Mouse (Mus musculus): Measurements from ENCODE around the gene Lmntd1.

Gene Lmntd1

DNA sequence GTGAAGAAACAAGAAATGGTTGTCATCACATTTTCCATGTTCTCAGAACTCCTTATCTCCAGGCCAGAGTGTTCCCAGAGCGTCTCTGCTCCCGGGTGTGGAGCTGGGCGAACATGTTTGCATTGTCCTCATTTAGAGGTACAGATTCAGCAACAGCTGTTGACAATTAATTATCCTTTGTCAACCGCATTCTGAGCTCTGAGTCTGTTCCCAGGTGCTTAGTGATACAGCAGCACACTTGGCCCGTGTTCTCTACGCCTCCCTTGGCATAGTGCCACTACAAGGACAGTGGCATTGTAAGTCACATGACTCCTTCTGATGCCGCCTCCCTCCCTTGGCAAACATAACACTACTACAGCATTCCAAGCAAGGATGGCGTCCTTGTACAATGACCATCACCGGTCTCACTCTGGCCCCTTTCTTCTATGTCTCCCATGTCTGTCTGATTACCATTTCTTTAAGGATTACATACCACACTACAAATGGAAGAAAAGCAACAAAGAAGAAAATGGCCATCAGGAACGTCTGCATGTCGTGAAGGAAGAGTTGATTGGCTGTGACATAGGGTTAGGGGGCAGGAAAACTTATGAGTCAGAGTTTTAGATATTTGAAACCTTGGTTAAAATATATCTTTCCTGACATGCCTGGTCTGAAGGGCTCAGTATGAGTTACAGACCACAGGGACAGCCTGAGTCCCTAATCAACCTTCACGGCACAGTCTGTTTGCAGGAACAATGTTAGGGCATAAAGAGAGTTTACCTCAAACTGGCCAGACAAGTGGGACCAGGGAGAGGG is 231.3 kb downstream of the Lmntd1 start:
- DNase-seq (ENCODE audit: low read depth, low spot score): no peak
- Histone ChIP-seq H3K27me3 (ENCODE audit: control insufficient read depth, insufficient read depth, low read length, poor library complexity, severe bottlenecking) (no peaks in the 10 kb centered on the region), H3K36me3 (ENCODE audit: control insufficient read depth, insufficient read depth, low read length, poor library complexity, severe bottlenecking) (no peaks in the 10 kb centered on the region)

DNA sequence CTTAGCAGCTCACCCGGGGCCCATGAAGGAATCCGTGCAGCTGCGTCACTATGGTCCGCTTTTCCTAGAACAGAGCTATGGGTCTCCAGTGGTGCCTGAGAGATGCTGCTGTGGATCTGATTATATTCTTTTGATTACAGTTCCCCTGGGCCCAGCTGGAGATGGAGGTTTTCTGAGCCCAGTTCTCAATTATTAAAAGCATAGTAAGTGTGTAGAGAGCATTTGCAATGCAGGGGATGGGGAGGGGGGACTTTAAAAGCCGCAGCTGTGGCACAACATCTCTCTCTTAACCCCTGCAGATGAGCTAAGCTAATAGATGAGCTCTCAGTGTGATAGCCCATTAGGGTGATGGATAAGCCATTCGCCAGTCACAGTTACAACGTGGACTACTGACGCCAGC is 233.2 kb downstream of the Lmntd1 start:
- DNase-seq (ENCODE audit: low read depth, low spot score): no peak
- no peaks in the 10 kb centered on the region for H3K36me3 ChIP-seq (ENCODE audit: control insufficient read depth, insufficient read depth, low read length, poor library complexity, severe bottlenecking)
- H3K27me3 ChIP-seq (ENCODE audit: control insufficient read depth, insufficient read depth, low read length, poor library complexity, severe bottlenecking): no peaks in the 10 kb centered on the region

DNA sequence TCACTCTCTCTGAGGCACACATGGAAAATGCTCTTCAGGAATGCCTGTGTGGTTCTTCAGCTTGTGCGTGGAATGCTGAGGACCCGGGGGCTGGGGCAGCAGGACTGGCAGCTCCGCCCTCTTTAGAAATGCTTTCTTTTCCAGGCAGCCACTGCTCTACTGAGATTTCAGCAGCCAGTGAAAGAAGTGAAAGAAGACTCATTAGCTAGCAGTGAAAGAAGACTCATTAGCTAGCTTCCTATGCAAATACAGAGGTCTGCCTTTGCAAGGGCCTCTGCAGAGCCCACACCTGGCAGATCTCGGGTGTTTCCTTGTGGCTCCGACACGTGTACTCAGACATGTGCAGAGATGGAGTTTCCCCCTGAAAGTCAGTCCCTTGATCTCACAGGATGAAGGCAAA is 234.9 kb downstream of the Lmntd1 start:
- H3K36me3 ChIP-seq (ENCODE audit: control insufficient read depth, insufficient read depth, low read length, poor library complexity, severe bottlenecking): no peaks in the 10 kb centered on the region
- peak; percentile 75 for DNase-seq (ENCODE audit: low read depth, low spot score)
- no peaks in the 10 kb centered on the region for H3K27me3 ChIP-seq (ENCODE audit: control insufficient read depth, insufficient read depth, low read length, poor library complexity, severe bottlenecking)

DNA sequence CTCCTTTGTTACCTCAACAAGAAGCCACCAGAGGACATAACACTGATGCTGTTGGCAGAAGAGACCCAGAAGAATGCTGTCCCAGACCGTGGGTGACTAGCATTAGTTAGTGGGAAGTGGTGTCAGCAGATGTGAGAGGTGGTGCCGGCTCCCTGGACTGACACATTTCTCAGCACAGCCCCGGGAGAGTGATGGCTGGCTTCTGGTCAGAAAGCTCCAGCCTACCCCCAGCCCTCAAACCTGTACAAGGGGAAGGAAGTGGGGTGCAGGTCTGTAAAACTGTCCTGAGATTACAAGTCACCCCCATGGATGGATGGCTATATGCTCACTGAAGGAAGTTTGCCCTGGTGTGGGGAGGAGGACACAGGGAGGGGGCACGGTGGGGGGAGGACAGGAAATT is 235.4 kb downstream of the Lmntd1 start:
- Histone ChIP-seq H3K36me3 (ENCODE audit: control insufficient read depth, insufficient read depth, low read length, poor library complexity, severe bottlenecking) (no peaks in the 10 kb centered on the region), H3K27me3 (ENCODE audit: control insufficient read depth, insufficient read depth, low read length, poor library complexity, severe bottlenecking) (no peaks in the 10 kb centered on the region)
- peak; percentile 49 for DNase-seq (ENCODE audit: low read depth, low spot score)

DNA sequence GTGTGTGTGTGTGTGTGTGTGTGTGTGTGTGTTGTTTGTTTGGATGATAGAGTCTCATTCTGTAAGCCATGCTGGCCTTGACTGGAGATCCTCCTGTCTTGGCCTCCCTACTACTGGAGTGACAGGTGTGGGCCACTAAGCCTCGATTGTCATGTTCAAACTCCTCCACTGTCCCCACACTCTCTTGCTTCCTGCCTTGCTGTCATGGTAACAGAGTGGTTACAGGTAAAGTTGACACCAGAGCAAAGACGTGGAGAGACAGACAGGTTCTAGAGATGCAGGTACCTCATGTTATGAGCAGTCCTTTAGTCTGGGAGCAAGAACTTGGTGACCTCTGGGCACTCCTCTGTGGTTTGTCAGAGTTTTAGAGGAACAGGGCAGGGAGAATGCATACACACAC is 239.7 kb downstream of the Lmntd1 start:
- Histone ChIP-seq H3K27me3 (ENCODE audit: control insufficient read depth, insufficient read depth, low read length, poor library complexity, severe bottlenecking) (no peaks in the 10 kb centered on the region), H3K36me3 (ENCODE audit: control insufficient read depth, insufficient read depth, low read length, poor library complexity, severe bottlenecking) (no peaks in the 10 kb centered on the region)
- no peak for DNase-seq (ENCODE audit: low read depth, low spot score)

DNA sequence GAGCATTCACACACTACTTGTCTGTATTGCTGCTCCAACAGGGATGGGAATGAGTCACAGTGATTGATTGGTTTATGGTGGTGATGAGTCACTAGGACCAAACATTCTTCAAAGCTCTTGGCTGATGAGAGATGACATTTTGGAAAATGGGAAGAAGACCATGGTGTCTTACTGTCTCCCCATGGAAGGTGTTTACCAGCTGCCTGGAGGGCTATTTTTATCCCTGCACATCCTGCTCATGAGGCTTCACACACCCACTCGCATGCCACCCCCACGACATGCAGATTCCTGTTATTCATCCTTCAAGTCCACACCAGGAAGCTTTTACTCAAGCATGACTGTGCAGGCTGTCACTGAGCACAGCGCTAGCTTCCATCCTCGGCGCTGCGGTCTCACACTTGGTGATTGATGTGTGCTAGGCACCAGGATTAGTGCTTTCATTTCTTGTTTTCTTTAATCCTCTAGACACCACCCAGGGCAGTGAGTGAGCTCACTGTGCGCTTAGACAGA is 240.4 kb downstream of the Lmntd1 start:
- Histone ChIP-seq H3K36me3 (ENCODE audit: control insufficient read depth, insufficient read depth, low read length, poor library complexity, severe bottlenecking) (no peaks in the 10 kb centered on the region), H3K27me3 (ENCODE audit: control insufficient read depth, insufficient read depth, low read length, poor library complexity, severe bottlenecking) (no peaks in the 10 kb centered on the region)
- peak; percentile 37 for DNase-seq (ENCODE audit: low read depth, low spot score)

DNA sequence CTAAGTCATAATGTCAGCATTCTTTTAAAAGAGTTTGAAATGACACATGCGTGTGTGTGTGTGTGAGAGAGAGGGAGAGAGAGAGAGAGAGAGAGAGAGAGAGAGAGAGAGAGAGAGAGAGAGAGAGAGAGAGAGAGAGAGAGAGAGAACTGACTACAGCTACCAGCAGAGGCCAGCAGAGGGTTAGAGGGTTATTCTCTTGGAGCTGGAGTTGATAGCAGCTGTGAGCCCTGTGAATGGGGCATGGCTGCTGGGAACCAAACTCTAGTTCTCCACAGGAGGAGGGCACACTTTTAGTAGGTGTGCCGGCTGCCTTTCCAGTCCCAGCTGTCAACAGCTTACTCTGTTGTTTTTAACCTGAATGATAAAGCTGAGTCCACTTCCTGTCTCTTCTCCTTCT is 242.1 kb downstream of the Lmntd1 start:
- Histone ChIP-seq H3K27me3 (ENCODE audit: control insufficient read depth, insufficient read depth, low read length, poor library complexity, severe bottlenecking) (no peaks in the 10 kb centered on the region), H3K36me3 (ENCODE audit: control insufficient read depth, insufficient read depth, low read length, poor library complexity, severe bottlenecking) (no peaks in the 10 kb centered on the region)
- peak; percentile 26 for DNase-seq (ENCODE audit: low read depth, low spot score)

DNA sequence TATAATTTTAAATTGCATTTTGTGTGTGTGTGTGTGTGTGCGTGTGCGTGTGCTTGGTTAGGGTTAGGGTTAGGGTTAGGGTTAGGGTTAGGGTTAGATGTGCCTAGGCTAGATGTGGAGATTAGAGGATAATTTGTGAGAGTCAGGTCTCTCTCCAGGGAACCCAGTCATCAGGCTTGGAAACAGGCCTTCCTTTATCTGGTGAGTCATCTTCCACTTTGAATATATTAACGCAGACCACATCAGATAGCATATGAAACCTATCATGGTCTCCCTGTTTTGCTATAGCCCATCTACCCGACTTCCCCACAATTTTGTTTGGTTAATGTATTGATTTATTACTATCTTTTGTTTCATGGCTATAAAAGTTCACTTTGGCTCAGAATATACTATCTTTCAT is 242.5 kb downstream of the Lmntd1 start:
- Histone ChIP-seq H3K27me3 (ENCODE audit: control insufficient read depth, insufficient read depth, low read length, poor library complexity, severe bottlenecking) (no peaks in the 10 kb centered on the region), H3K36me3 (ENCODE audit: control insufficient read depth, insufficient read depth, low read length, poor library complexity, severe bottlenecking) (no peaks in the 10 kb centered on the region)
- no peak for DNase-seq (ENCODE audit: low read depth, low spot score)

DNA sequence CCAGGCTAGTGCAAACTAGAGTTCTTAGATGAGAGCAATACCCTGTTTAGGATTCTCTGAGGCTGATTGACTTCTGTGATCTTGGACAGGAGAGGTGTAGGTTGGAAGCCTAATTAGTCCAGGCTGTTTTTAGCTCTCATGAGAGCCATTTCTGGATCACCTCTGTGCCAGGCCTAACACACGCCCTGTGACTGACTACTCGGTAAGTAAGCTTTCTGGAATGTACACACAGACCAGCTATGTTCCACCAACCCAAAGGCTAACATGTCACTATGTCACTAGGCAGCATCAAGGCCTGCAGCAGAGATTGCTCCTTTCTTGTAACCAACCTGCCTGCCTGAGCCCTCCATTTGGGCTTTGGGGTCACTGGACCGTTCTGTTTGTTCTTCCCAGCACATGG is 243.8 kb downstream of the Lmntd1 start:
- no peak for DNase-seq (ENCODE audit: low read depth, low spot score)
- Histone ChIP-seq H3K27me3 (ENCODE audit: control insufficient read depth, insufficient read depth, low read length, poor library complexity, severe bottlenecking) (no peaks in the 10 kb centered on the region), H3K36me3 (ENCODE audit: control insufficient read depth, insufficient read depth, low read length, poor library complexity, severe bottlenecking) (no peaks in the 10 kb centered on the region)

DNA sequence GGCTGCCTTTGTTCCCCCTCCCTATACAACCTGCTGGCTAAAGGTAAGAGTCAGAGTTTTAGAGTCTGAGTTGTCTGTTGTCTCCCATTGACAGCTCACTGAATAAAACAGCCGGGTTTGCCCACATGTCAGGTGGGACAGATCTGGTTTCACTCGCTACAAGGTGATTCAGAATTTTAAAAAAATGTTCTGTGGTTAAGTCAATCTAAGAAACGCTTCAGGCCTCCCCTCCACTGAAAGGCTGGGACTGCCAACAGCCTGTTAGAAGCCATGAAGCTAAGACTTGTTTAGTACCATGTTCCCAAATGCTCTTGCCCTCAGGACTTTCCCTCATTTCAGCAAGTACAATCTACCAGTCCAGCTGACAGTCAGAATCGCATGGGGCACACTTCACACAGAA is 244.8 kb downstream of the Lmntd1 start:
- H3K36me3 ChIP-seq (ENCODE audit: control insufficient read depth, insufficient read depth, low read length, poor library complexity, severe bottlenecking): no peaks in the 10 kb centered on the region
- DNase-seq (ENCODE audit: low read depth, low spot score): no peak

DNA sequence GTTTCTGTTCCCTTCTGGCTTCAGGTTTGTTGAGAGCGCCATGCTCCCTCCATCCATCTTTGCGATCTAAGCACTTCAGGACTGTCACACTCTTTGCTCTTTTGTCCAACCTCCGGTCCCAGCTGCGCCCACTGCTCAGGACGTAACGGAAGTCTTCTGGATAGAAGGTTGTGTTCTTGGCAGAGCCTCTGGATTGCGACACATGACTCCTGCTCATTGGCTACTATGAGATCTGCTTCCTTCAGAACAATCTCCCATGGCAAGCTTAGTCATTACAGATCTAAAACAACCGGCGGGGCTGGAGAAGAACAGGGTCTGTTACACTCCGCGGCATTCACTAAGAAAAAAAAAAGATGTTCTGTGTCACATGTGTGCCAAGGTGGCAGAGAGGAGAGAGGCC is 247.6 kb downstream of the Lmntd1 start:
- Histone ChIP-seq H3K27me3 (ENCODE audit: control insufficient read depth, insufficient read depth, low read length, poor library complexity, severe bottlenecking) (no peaks in the 10 kb centered on the region), H3K36me3 (ENCODE audit: control insufficient read depth, insufficient read depth, low read length, poor library complexity, severe bottlenecking) (no peaks in the 10 kb centered on the region)
- no peak for DNase-seq (ENCODE audit: low read depth, low spot score)

More for the DNA sequence above, 244.8 kb downstream of the Lmntd1 start:
- H3K27me3 ChIP-seq (ENCODE audit: control insufficient read depth, insufficient read depth, low read length, poor library complexity, severe bottlenecking): no peaks in the 10 kb centered on the region

DNA sequence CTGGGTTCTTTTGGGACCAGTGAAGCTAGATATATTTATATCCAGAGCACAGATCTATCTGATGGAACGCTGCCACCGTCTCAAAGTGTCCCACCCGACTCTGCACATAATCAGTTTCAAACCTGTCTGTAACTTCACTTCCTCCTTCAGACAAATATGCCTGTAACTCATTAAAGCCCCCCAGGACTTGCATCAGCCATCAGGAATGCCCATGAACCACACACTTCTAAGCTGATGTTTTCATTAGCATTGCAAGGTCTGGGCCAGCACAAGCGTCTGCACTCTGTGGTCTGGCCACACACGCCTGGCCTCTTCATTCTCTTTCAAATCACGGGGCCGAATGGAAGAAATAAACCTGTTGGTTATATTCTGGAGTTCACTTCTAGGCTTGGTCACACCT is 250.4 kb downstream of the Lmntd1 start:
- Histone ChIP-seq H3K36me3 (ENCODE audit: control insufficient read depth, insufficient read depth, low read length, poor library complexity, severe bottlenecking) (no peaks in the 10 kb centered on the region), H3K27me3 (ENCODE audit: control insufficient read depth, insufficient read depth, low read length, poor library complexity, severe bottlenecking) (no peaks in the 10 kb centered on the region)
- DNase-seq (ENCODE audit: low read depth, low spot score): no peak

DNA sequence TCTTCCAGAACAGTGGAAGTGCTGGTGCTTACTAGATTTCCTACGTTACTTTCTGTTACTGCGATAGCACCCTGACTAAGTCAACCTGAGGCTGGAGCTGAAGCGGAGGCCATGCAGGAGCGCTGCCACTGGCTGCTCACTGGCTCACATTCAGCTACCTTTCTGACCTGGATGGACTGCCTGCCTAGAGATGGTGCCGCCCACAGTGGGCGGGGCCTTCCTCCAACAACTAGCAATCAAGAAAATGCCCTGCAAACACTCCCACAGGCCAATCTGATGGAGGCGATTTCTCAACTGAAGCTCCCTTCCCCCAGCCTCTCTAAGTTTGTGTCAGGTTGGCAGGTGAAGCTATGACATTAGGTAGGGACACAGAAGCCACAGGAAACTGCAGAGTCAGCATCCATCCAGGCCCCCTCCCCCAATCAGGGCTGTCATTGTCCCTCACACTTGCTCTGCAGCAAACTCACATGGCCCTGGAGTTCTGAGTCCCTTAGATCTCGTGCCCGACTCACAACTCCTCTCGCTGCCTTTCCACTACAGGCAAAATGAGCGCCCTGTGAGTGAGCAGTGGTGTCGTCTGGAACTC is 252.9 kb downstream of the Lmntd1 start:
- Histone ChIP-seq H3K36me3 (ENCODE audit: control insufficient read depth, insufficient read depth, low read length, poor library complexity, severe bottlenecking) (no peaks in the 10 kb centered on the region), H3K27me3 (ENCODE audit: control insufficient read depth, insufficient read depth, low read length, poor library complexity, severe bottlenecking) (no peaks in the 10 kb centered on the region)
- no peak for DNase-seq (ENCODE audit: low read depth, low spot score)

DNA sequence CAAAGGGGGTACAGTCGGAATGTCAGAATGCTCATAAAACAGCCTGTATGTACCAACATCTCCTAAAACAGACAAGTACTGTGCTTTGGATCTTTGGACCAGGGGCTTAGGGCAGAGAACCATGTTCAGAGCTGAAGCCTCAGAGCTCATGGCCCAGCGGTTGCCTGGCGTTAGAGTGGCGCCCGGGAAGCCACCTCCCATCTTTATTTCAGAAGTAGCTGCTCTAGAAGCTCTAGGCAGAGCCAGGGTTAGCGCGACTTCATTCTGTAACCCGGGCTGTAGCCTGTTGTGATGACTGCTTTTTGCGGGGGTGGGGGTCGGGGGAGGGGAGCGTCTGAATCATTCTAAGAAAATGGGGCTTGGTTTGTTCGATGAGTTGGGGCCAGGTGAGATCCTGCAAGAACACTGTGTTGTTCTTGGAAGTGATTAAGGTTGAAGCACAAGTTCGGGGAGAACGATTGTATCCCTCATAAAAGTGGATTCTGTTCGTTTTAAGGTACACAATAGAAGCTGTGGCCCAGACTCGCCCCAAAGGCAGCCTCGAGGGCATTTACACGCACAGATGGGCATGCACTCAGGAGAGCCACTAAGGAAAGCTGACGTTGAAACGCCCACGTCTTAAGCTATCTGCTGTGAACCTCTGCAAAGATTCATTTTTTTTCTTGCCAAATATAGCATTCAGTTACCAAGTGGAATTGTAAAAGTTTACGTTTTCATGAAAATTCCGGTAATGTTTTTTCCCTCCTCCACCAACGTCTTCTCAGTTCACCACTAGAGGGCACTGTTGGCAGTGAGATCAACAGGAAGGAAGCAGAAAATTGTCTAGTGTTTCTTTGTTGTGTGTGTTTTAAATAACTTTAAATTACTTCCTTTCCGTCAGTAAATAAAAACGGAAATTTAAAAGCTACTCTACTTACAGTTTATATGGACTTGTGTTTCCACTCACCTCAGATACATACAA is 254.4 kb downstream of the Lmntd1 start:
- peak; percentile 82 for DNase-seq (ENCODE audit: low read depth, low spot score)
- no peaks in the 10 kb centered on the region for H3K27me3 ChIP-seq (ENCODE audit: control insufficient read depth, insufficient read depth, low read length, poor library complexity, severe bottlenecking)
- H3K36me3 ChIP-seq (ENCODE audit: control insufficient read depth, insufficient read depth, low read length, poor library complexity, severe bottlenecking): no peaks in the 10 kb centered on the region

DNA sequence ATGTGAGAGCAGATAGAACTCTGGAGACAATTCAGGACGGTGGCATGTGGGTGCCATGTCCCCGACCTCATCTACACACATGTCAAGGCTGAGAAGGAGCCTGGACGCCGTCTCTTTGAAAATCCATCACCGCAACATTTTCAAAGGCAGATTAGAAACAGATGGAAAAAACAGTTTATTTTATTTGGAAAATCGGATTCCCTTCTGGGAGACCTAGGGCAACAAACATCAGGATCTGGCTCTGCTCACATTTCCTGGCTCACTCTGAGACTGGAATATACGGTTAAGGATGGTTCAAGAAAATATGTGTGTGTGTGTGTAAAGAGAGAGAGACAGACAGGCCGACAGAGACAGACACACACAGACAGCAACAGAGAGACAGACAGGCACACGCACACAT is 256.1 kb downstream of the Lmntd1 start:
- DNase-seq (ENCODE audit: low read depth, low spot score): no peak
- no peaks in the 10 kb centered on the region for H3K27me3 ChIP-seq (ENCODE audit: control insufficient read depth, insufficient read depth, low read length, poor library complexity, severe bottlenecking)
- H3K36me3 ChIP-seq (ENCODE audit: control insufficient read depth, insufficient read depth, low read length, poor library complexity, severe bottlenecking): no peaks in the 10 kb centered on the region

Measured in splenic B cell, adult 2 months (primary cell).